ENCODE assay signal across 21 mouse cellular contexts in genomic region chr16:51675988-51676387, GRCm38 (mm10).
DNase-seq lines count a peak whose midpoint lies in the region; ATAC-seq and TF ChIP-seq lines count a peak whose summit lies in the region.
"Had no signal": no experiment of that assay in that cellular context is flagged by ENCODE, and none has a peak within 500 bp of the region (broad histone marks: within the 10 kb centered on the region; RNA-seq: fewer than 3 reads in every experiment).

No protein-coding gene starts in this region.

- 10% methylated on average over 4 of the region's 4 CpGs for WGBS in lung, embryonic 15.5 days
- 11% methylated on average over 4 of the region's 4 CpGs for WGBS in lung, postnatal 0 days

- TF ChIP-seq EP300 in lung, postnatal 0 days (IDR thresholded peaks at IDR 0.05): no peak

- no peaks in the 10 kb centered on the region for H3K27me3 ChIP-seq in lung, embryonic 15.5 days
- H3K27me3 ChIP-seq in lung, postnatal 0 days (replicated peaks; ENCODE audit: insufficient read depth, low read length): no peaks in the 10 kb centered on the region
- H3K27me3 ChIP-seq: forebrain, embryonic 12.5 days; heart, embryonic 12.5 days; limb, embryonic 13.5 days; midbrain, embryonic 13.5 days; stomach, embryonic 15.5 days had no signal

- H3K4me2 ChIP-seq in lung, embryonic 15.5 days: no peak overlapping the region
- no peak overlapping the region for H3K4me2 ChIP-seq in lung, postnatal 0 days (replicated peaks; ENCODE audit: low read depth, low read length)
- H3K4me2 ChIP-seq: forebrain, embryonic 12.5 days; heart, embryonic 12.5 days; limb, embryonic 13.5 days; midbrain, embryonic 13.5 days; stomach, embryonic 15.5 days had no signal

- H3K9ac ChIP-seq in lung, embryonic 15.5 days: no peak overlapping the region
- no peak overlapping the region for H3K9ac ChIP-seq in lung, postnatal 0 days (replicated peaks; ENCODE audit: low read depth)
- H3K9ac ChIP-seq: forebrain, embryonic 12.5 days; heart, embryonic 12.5 days; limb, embryonic 13.5 days; midbrain, embryonic 13.5 days; stomach, embryonic 15.5 days had no signal

- ATAC-seq in lung, embryonic 15.5 days (ENCODE audit: borderline replicate concordance, extremely low read depth, low FRiP score, low TSS enrichment): peak; percentile 46; the same call in 1 of the 2 replicates
- ATAC-seq in lung, postnatal 0 days: no peak
- ATAC-seq: hindbrain, postnatal 0 days; midbrain, embryonic 13.5 days had no signal

- no peak overlapping the region for H3K27ac ChIP-seq in lung, embryonic 15.5 days
- H3K27ac ChIP-seq in lung, postnatal 0 days (ENCODE audit: low read length): no peak overlapping the region
- H3K27ac ChIP-seq: forebrain, embryonic 12.5 days; hindbrain, postnatal 0 days; layer of hippocampus, adult 2 months; left cerebral cortex, adult 2 months; limb, embryonic 13.5 days; midbrain, embryonic 13.5 days; stomach, embryonic 15.5 days had no signal

- no peak overlapping the region for H3K4me3 ChIP-seq in lung, embryonic 15.5 days
- no peak overlapping the region for H3K4me3 ChIP-seq in lung, postnatal 0 days (ENCODE audit: low read depth, low read length)
- H3K4me3 ChIP-seq: forebrain, embryonic 12.5 days; heart, embryonic 12.5 days; layer of hippocampus, adult 2 months; left cerebral cortex, adult 2 months; limb, embryonic 13.5 days; midbrain, embryonic 13.5 days; myocyte; stomach, embryonic 15.5 days had no signal

- no peak for DNase-seq in lung, postnatal 0 days (ENCODE audit: low spot score)
- DNase-seq in embryo, embryonic 10 days (ENCODE audit: low spot score): peak; percentile 59
- peak; percentile 65 for DNase-seq in forelimb bud, embryonic 11.5 days (ENCODE audit: low read depth, low spot score)
- peak; percentile 34 for DNase-seq in mesoderm, embryonic 11.5 days (ENCODE audit: low read depth, low spot score)
- DNase-seq in gastrocnemius, postnatal 10 days: no peak
- no peak for DNase-seq in cerebellum, postnatal 25 days
- DNase-seq in heart, postnatal 4 days: no peak
- DNase-seq: cerebellum, postnatal 36 days; heart, postnatal 36 days; kidney, adult 8-10 months; thymus, adult 2 months had no signal

- no peak for TF ChIP-seq CTCF in lung, postnatal 0 days (IDR thresholded peaks at IDR 0.05)

- no peaks in the 10 kb centered on the region for H3K36me3 ChIP-seq in lung, embryonic 15.5 days
- no peaks in the 10 kb centered on the region for H3K36me3 ChIP-seq in lung, postnatal 0 days (ENCODE audit: insufficient read depth, low read length)
- H3K36me3 ChIP-seq: forebrain, embryonic 12.5 days; heart, embryonic 12.5 days; limb, embryonic 13.5 days; midbrain, embryonic 13.5 days; stomach, embryonic 15.5 days had no signal

- H3K4me1 ChIP-seq in lung, embryonic 15.5 days: no peaks in the 10 kb centered on the region
- H3K4me1 ChIP-seq in lung, postnatal 0 days (ENCODE audit: insufficient read depth, low read depth, low read length): no peaks in the 10 kb centered on the region
- H3K4me1 ChIP-seq: forebrain, embryonic 12.5 days; heart, embryonic 12.5 days; midbrain, embryonic 13.5 days; stomach, embryonic 15.5 days had no signal

- H3K9me3 ChIP-seq in lung, embryonic 15.5 days: no peaks in the 10 kb centered on the region
- H3K9me3 ChIP-seq in lung, postnatal 0 days (ENCODE audit: low read length): no peaks in the 10 kb centered on the region
- H3K9me3 ChIP-seq: forebrain, embryonic 12.5 days; heart, embryonic 12.5 days; limb, embryonic 13.5 days; midbrain, embryonic 13.5 days; stomach, embryonic 15.5 days had no signal

Comparison
In these comparisons a context has a peak if more than half of its experiments do, and no peak if none do; other contexts are left out.
1. DNase-seq: peak in embryo, embryonic 10 days (single experiment), forelimb bud, embryonic 11.5 days (single experiment) and mesoderm, embryonic 11.5 days (single experiment); none in lung, postnatal 0 days (single experiment), gastrocnemius, postnatal 10 days (single experiment), cerebellum, postnatal 25 days (0 of 2) and heart, postnatal 4 days (single experiment).